Mouse (Mus musculus) kidney, embryonic 14.5 days (tissue): Measurements from ENCODE around the gene Dlg2. TPM values are rescaled to one million over a fixed set of nuclear protein-coding genes. Genes with fewer than 3 reads are reported as not detected.

Source experiments
- ATAC-seq: fragments of 200-750 bp; cut with Nextera tagmentation; 2 replicates; pipeline ENCODE4 v1.8.0; 2017; ENCODE audit warnings: moderate number of reproducible peaks, mild to moderate bottlenecking, moderate TSS enrichment, moderate library complexity; ENCODE audit not compliant: low FRiP score, low TSS enrichment
- H3K27ac ChIP-seq: fragments of 300-500 bp; sonication (generic); 2 replicates; pipeline ENCODE4 v1.5.1; 2014; ENCODE audit warnings: low read depth, mild to moderate bottlenecking, low read length, moderate library complexity, mixed read lengths
- H3K27me3 ChIP-seq: fragments of 300-500 bp; sonication (generic); 2 replicates; pipeline ENCODE4 v1.6.1; 2014; ENCODE audit warnings: mild to moderate bottlenecking, low read length; ENCODE audit not compliant: control insufficient read depth, insufficient read depth
- H3K36me3 ChIP-seq: fragments of 300-500 bp; sonication (generic); 2 replicates; pipeline ENCODE4 v1.6.1; 2014; ENCODE audit warnings: low read length, mixed read lengths; ENCODE audit not compliant: control insufficient read depth, insufficient read depth
- H3K4me1 ChIP-seq: fragments of 300-500 bp; sonication (generic); 2 replicates; pipeline ENCODE4 v1.6.1; 2014; ENCODE audit warnings: low read length, mixed read lengths; ENCODE audit not compliant: control insufficient read depth, insufficient read depth
- H3K4me2 ChIP-seq: fragments of 300-500 bp; sonication (generic); replicated peaks from 2 replicates; pipeline ENCODE4 v1.6.1; 2014; ENCODE audit warnings: low read depth, mild to moderate bottlenecking, low read length
- H3K4me3 ChIP-seq: fragments of 300-500 bp; sonication (generic); 2 replicates; pipeline ENCODE4 v1.5.1; 2014; ENCODE audit warnings: mild to moderate bottlenecking, low read length
- H3K9ac ChIP-seq: fragments of 300-500 bp; sonication (generic); 2 replicates; pipeline ENCODE4 v1.6.1; 2014; ENCODE audit warnings: low read depth, mild to moderate bottlenecking, low read length, moderate library complexity
- H3K9me3 ChIP-seq: fragments of 300-500 bp; sonication (generic); 2 replicates; pipeline ENCODE4 v1.6.1; 2016; ENCODE audit warnings: low read length; ENCODE audit not compliant: control insufficient read depth
- WGBS: fragments of 180-500 bp; shearing (Covaris S2); extraction: QIAGEN DNeasy Blood & Tissue Kit; methylation state at CpG from one replicate; pipeline ENCODE4 v1.1.7; 2014; 5-methylcytosine and 5-hydroxymethylcytosine counted together
- polyA plus RNA-seq: library from polyadenylated mRNA; unstranded; fragments of >200 nt; fragmentation: Nextera tagmentation; extraction: Ambion mirVana; gene quantifications from 2 replicates; pipeline ENCODE4 v1.2.1, GENCODE M21; 2014

Dlg2 gene
- polyA plus RNA-seq, 1 experiment from 2014 or later, result 0.97 TPM

- 32% methylated on average over 1 of the region's 1 CpGs for WGBS
- no peak overlapping the region for H3K9ac ChIP-seq
- H3K4me2 ChIP-seq, result no peak overlapping the region
- no peak overlapping the region for H3K4me3 ChIP-seq
- ATAC-seq, result no peak
- no peaks in the 10 kb centered on the region for H3K36me3 ChIP-seq
- H3K9me3 ChIP-seq, result no peaks in the 10 kb centered on the region; the same call in 1 of the 2 replicates
- no peaks in the 10 kb centered on the region for H3K27me3 ChIP-seq
- H3K27ac ChIP-seq, result no peak overlapping the region
- no peaks in the 10 kb centered on the region for H3K4me1 ChIP-seq
These were observed 1843.0 kb downstream of the Dlg2 start for GRCm38 (mm10) chr7:92319469-92319868.

GRCm38 (mm10) chr7:92320181-92320580, 1843.7 kb downstream of the Dlg2 start:
- Histone ChIP-seq H3K9me3 (no peaks in the 10 kb centered on the region; the same call in 1 of the 2 replicates), H3K4me1 (no peaks in the 10 kb centered on the region), H3K9ac (no peak overlapping the region), H3K4me3 (no peak overlapping the region), H3K27ac (no peak overlapping the region), H3K36me3 (no peaks in the 10 kb centered on the region), H3K27me3 (no peaks in the 10 kb centered on the region), H3K4me2 (no peak overlapping the region)
- ATAC-seq, result no peak

- no peak overlapping the region for H3K4me3 ChIP-seq
- no peak overlapping the region for H3K27ac ChIP-seq
- no peak overlapping the region for H3K9ac ChIP-seq
- H3K4me2 ChIP-seq, result no peak overlapping the region
- 89% methylated on average over 2 of the region's 2 CpGs for WGBS
- H3K4me1 ChIP-seq, result no peaks in the 10 kb centered on the region
- no peaks in the 10 kb centered on the region for H3K27me3 ChIP-seq
- H3K36me3 ChIP-seq, result no peaks in the 10 kb centered on the region
- ATAC-seq, result no peak
- no peaks in the 10 kb centered on the region for H3K9me3 ChIP-seq
These were observed 1845.3 kb downstream of the Dlg2 start for GRCm38 (mm10) chr7:92321786-92322185.

- 66% methylated on average over 13 of the region's 13 CpGs for WGBS
- no peak for ATAC-seq
- Histone ChIP-seq H3K4me1 (no peaks in the 10 kb centered on the region), H3K27ac (no peak overlapping the region), H3K9ac (no peak overlapping the region), H3K9me3 (no peaks in the 10 kb centered on the region), H3K27me3 (no peaks in the 10 kb centered on the region), H3K4me3 (no peak overlapping the region), H3K36me3 (no peaks in the 10 kb centered on the region), H3K4me2 (no peak overlapping the region)
These were observed 1846.0 kb downstream of the Dlg2 start for GRCm38 (mm10) chr7:92322342-92323069.

- Histone ChIP-seq H3K4me3 (no peak overlapping the region), H3K9me3 (no peaks in the 10 kb centered on the region), H3K4me2 (no peak overlapping the region), H3K27me3 (no peaks in the 10 kb centered on the region), H3K36me3 (no peaks in the 10 kb centered on the region), H3K4me1 (no peaks in the 10 kb centered on the region), H3K27ac (no peak overlapping the region), H3K9ac (no peak overlapping the region)
- WGBS, result 55% methylated on average over 4 of the region's 4 CpGs
- peak; percentile 64; the same call in 1 of the 2 replicates for ATAC-seq
These were observed 1847.2 kb downstream of the Dlg2 start for GRCm38 (mm10) chr7:92323710-92324109.

- Histone ChIP-seq H3K4me2 (no peak overlapping the region), H3K27ac (no peak overlapping the region), H3K4me1 (no peaks in the 10 kb centered on the region), H3K36me3 (no peaks in the 10 kb centered on the region), H3K9me3 (no peaks in the 10 kb centered on the region), H3K9ac (no peak overlapping the region), H3K27me3 (no peaks in the 10 kb centered on the region), H3K4me3 (no peak overlapping the region)
- 33% methylated on average over 2 of the region's 2 CpGs for WGBS
- ATAC-seq, result no peak
These were observed 1850.9 kb downstream of the Dlg2 start for GRCm38 (mm10) chr7:92327343-92327896.

- 84% methylated on average over 5 of the region's 5 CpGs for WGBS
- Histone ChIP-seq H3K27me3 (no peaks in the 10 kb centered on the region), H3K4me2 (no peak overlapping the region), H3K4me1 (no peaks in the 10 kb centered on the region), H3K4me3 (no peak overlapping the region), H3K9ac (no peak overlapping the region), H3K9me3 (no peaks in the 10 kb centered on the region), H3K36me3 (no peaks in the 10 kb centered on the region), H3K27ac (no peak overlapping the region)
- no peak for ATAC-seq
These were observed 1856.9 kb downstream of the Dlg2 start for GRCm38 (mm10) chr7:92333220-92333898.

- H3K4me3 ChIP-seq, result no peak overlapping the region
- H3K9ac ChIP-seq, result no peak overlapping the region
- H3K36me3 ChIP-seq, result no peaks in the 10 kb centered on the region
- no peak overlapping the region for H3K4me2 ChIP-seq
- H3K4me1 ChIP-seq, result no peaks in the 10 kb centered on the region
- WGBS, result 80% methylated on average over 3 of the region's 3 CpGs
- no peaks in the 10 kb centered on the region for H3K9me3 ChIP-seq
- ATAC-seq, result no peak
- no peaks in the 10 kb centered on the region for H3K27me3 ChIP-seq
- H3K27ac ChIP-seq, result no peak overlapping the region
These were observed 1880.1 kb downstream of the Dlg2 start for GRCm38 (mm10) chr7:92356542-92356941.

- no peaks in the 10 kb centered on the region for H3K9me3 ChIP-seq
- no peak for ATAC-seq
- WGBS, result 68% methylated on average over 3 of the region's 3 CpGs
- H3K27me3 ChIP-seq, result no peaks in the 10 kb centered on the region
- no peaks in the 10 kb centered on the region for H3K4me1 ChIP-seq
- no peaks in the 10 kb centered on the region for H3K36me3 ChIP-seq
- H3K4me2 ChIP-seq, result no peak overlapping the region
- no peak overlapping the region for H3K27ac ChIP-seq
- no peak overlapping the region for H3K9ac ChIP-seq
- no peak overlapping the region for H3K4me3 ChIP-seq
These were observed 1886.9 kb downstream of the Dlg2 start for GRCm38 (mm10) chr7:92363386-92363785.
